Mouse (Mus musculus) forebrain, embryonic 10.5 days (tissue): ENCODE measurements around the gene Klhl8. TPM values are rescaled to one million over a fixed set of nuclear protein-coding genes. Genes with fewer than 3 reads are reported as not detected.
A peak's percentile ranks its signal among the peaks of the same experiment; 100 is the strongest.

ENCODE experiments used
- DNase-seq: peaks from one replicate; pipeline ENCODE4 v3.0.0-alpha.2; 2017; ENCODE audit warnings: low spot score; ENCODE audit errors: extremely low spot score
- H3K27ac ChIP-seq: fragments of 300-500 bp; sonication (generic); 2 replicates; pipeline ENCODE4 v1.5.1; 2016; ENCODE audit warnings: mild to moderate bottlenecking
- H3K27me3 ChIP-seq: fragments of 300-500 bp; sonication (generic); 2 replicates; pipeline ENCODE4 v1.6.1; 2016; ENCODE audit warnings: mild to moderate bottlenecking; ENCODE audit not compliant: poor library complexity, severe bottlenecking
- H3K36me3 ChIP-seq: fragments of 300-500 bp; sonication (generic); replicated peaks from 2 replicates; pipeline ENCODE4 v1.6.1; 2016; ENCODE audit warnings: mild to moderate bottlenecking, moderate library complexity
- H3K4me1 ChIP-seq: fragments of 300-500 bp; sonication (generic); 2 replicates; pipeline ENCODE4 v1.6.1; 2016
- H3K4me3 ChIP-seq: fragments of 300-500 bp; sonication (generic); 2 replicates; pipeline ENCODE4 v1.5.1; 2016; ENCODE audit warnings: mild to moderate bottlenecking, moderate library complexity
- H3K9me3 ChIP-seq: fragments of 300-500 bp; sonication (generic); 2 replicates; pipeline ENCODE4 v1.6.1; 2016; ENCODE audit warnings: mild to moderate bottlenecking, moderate library complexity
- WGBS: fragments of 180-500 bp; shearing (Covaris S2); methylation state at CpG from one replicate; pipeline ENCODE4 v1.1.7; 2016; 5-methylcytosine and 5-hydroxymethylcytosine counted together
- polyA plus RNA-seq: library from polyadenylated mRNA; unstranded; fragments of >200 nt; fragmentation: Nextera tagmentation; extraction: Ambion mirVana; gene quantifications from 2 replicates; pipeline ENCODE4 v1.2.1, GENCODE M21; 2016

The Klhl8 gene
- polyA plus RNA-seq, 1 experiment from 2014 or later = 9.9 TPM

- no peak overlapping the region for H3K27ac ChIP-seq
- H3K4me1 ChIP-seq = peaks cover 8% of the 10 kb centered on the region
- peaks cover 38% of the 10 kb centered on the region for H3K36me3 ChIP-seq
- 94% methylated on average over 1 of the region's 1 CpGs for WGBS
- no peaks in the 10 kb centered on the region for H3K27me3 ChIP-seq
- no peaks in the 10 kb centered on the region for H3K9me3 ChIP-seq
- H3K4me3 ChIP-seq = no peak overlapping the region
- DNase-seq = no peak
These were observed 80.2 kb downstream of the Klhl8 start for GRCm38 (mm10) chr5:103830886-103831285.

DNA sequence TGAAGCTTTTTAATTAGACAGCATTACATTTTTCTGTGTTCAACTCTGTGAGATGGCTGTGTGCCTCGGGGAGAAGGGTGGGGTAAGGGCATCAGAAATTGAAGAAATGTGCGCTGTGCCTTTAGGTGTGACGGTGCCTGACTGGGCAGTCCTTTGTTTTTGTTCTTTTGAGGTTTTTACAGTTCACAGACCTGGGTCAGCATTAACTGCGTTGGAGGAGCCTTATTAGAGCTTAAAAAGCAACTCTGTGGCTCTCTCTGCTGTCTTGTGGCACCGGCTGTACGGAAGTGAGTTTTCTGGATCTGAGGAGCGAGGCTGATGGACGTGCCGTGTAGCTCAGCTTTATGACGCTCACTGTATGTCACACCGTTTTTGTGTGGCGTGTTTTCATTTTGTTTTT is 81.9 kb downstream of the Klhl8 start:
- H3K9me3 ChIP-seq = no peaks in the 10 kb centered on the region
- H3K27me3 ChIP-seq = no peaks in the 10 kb centered on the region
- DNase-seq = no peak
- H3K4me1 ChIP-seq = peaks cover 4% of the 10 kb centered on the region
- H3K27ac ChIP-seq = no peak overlapping the region
- no peak overlapping the region for H3K4me3 ChIP-seq
- WGBS = 81% methylated on average over 12 of the region's 12 CpGs
- peaks cover 31% of the 10 kb centered on the region for H3K36me3 ChIP-seq

DNA sequence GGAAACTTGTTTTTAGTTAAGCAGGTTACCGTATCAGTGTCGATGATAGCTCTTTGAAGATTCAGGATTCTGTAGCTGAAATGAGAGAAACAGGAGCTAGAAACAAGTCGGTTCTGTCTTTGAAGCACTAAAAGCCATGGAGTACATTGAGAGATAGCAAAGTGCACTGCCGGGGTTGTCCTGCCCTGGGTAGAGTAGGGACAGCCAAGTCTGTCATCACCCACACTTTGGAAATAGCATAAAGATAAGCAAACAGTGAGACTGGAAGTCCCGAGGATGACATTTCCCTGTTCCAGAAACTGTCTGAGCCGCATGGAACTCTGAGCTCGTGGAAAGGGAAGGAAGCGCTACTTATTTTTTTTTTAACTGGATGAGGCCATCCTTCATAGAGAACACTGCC is 82.3 kb downstream of the Klhl8 start:
- 88% methylated on average over 8 of the region's 8 CpGs for WGBS

DNA sequence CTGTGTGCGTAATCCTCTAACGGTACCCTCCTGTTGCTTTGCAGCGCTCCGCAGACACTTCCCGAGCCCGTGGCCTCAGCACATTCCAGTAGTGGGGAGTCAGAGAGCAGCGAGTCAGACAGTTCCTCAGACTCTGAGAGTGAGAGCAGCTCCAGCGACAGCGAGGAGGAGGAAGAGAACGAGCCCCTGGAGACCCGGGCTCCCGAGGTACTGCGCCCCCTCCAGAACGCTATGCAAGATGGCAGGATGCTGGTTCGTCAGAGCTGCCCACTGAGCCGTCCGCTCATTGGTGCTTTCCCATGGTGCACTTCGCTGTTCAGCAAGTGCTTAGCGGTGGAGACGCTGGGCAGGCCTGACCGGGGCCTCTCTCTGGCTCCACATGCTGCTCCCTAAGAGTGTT is 82.8 kb downstream of the Klhl8 start:
- H3K4me1 ChIP-seq = peaks cover 4% of the 10 kb centered on the region
- peaks cover 23% of the 10 kb centered on the region for H3K36me3 ChIP-seq
- no peak for DNase-seq
- no peak overlapping the region for H3K4me3 ChIP-seq
- H3K9me3 ChIP-seq = no peaks in the 10 kb centered on the region
- H3K27me3 ChIP-seq = no peaks in the 10 kb centered on the region
- H3K27ac ChIP-seq = no peak overlapping the region
- 88% methylated on average over 21 of the region's 21 CpGs for WGBS

More for the DNA sequence above, 82.3 kb downstream of the Klhl8 start:
- Histone ChIP-seq H3K27me3 (no peaks in the 10 kb centered on the region), H3K27ac (no peak overlapping the region), H3K4me1 (peaks cover 4% of the 10 kb centered on the region), H3K36me3 (peaks cover 27% of the 10 kb centered on the region), H3K4me3 (no peak overlapping the region), H3K9me3 (no peaks in the 10 kb centered on the region)
- no peak for DNase-seq

- H3K9me3 ChIP-seq = no peaks in the 10 kb centered on the region
- no peaks in the 10 kb centered on the region for H3K4me1 ChIP-seq
- peaks cover 10% of the 10 kb centered on the region for H3K36me3 ChIP-seq
- no peak overlapping the region for H3K4me3 ChIP-seq
- DNase-seq = no peak
- H3K27ac ChIP-seq = no peak overlapping the region
- H3K27me3 ChIP-seq = no peaks in the 10 kb centered on the region
- 94% methylated on average over 5 of the region's 5 CpGs for WGBS
These were observed 88.1 kb downstream of the Klhl8 start for GRCm38 (mm10) chr5:103822949-103823348.

DNA sequence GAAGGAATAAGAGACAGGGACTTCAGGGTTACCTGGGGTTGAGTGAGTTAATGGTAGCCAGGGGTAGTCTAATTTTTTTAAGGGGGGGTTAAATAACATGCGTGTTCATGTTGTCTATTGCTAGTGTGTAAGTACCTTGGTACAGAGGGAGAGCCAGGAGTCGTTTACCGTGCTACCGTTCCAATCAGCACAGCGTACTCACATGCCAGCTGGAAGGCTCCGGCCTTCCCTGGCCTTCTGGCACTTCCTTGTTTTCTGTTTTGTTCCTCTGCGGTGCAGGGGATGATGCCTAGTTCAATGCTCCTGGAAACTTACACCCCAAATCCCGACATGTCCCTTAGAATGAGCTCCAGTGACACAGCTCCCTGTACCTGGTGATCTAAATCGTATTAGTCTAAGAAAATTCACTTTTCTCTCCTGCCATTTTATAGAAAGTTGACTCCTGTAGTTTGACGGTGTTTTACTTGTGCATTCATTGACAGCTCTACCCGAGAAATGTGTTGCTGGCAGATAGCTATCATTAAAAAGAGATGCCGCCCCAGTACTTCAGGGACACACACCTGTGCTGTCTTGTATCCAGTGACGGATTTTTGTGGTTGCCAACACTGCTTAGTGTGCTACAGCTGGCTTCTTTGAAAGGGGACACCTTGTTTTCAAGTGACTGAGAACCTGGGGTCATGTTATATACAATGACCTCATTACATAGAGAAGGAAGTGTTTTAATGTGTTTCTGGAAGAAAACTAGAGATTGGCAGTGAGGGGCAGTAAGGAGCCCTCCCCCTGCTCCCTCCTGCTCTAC is 89.4 kb downstream of the Klhl8 start:
- H3K36me3 ChIP-seq = peaks cover 10% of the 10 kb centered on the region
- WGBS = 87% methylated on average over 13 of the region's 13 CpGs
- DNase-seq = no peak
- H3K4me3 ChIP-seq = no peak overlapping the region
- H3K4me1 ChIP-seq = no peaks in the 10 kb centered on the region
- H3K9me3 ChIP-seq = no peaks in the 10 kb centered on the region
- H3K27ac ChIP-seq = no peak overlapping the region
- H3K27me3 ChIP-seq = no peaks in the 10 kb centered on the region

GRCm38 (mm10) chr5:103821062-103821461 is 90.0 kb downstream of the Klhl8 start:
- H3K27ac ChIP-seq = no peak overlapping the region
- no peaks in the 10 kb centered on the region for H3K27me3 ChIP-seq
- peaks cover 6% of the 10 kb centered on the region for H3K36me3 ChIP-seq
- H3K4me3 ChIP-seq = no peak overlapping the region
- H3K4me1 ChIP-seq = no peaks in the 10 kb centered on the region
- H3K9me3 ChIP-seq = no peaks in the 10 kb centered on the region
- DNase-seq = no peak
- WGBS = 92% methylated on average over 9 of the region's 9 CpGs

DNA sequence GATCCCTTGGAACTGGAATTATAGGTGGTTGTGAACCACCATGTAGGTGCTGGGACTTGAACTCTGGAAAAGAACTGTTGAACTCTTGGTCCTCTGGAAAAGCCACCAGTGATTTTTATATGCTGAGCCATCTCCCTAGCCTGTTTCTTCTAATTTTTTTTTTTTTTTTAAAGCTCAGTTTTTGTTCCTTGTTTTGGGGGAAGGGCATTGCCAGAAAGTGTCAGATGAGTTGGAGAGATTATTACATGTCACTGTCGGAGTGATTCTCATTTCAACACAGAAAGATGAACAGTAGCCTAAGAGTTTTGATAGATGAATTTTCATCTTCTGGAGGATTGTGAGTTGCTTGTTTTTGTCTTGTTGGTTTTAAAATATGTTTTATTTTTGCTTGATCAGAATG is 91.4 kb downstream of the Klhl8 start:
- H3K27me3 ChIP-seq = no peaks in the 10 kb centered on the region
- H3K9me3 ChIP-seq = no peaks in the 10 kb centered on the region
- H3K4me1 ChIP-seq = peaks cover under 1% of the 10 kb centered on the region; the same call in 1 of the 2 replicates
- H3K27ac ChIP-seq = no peak overlapping the region
- H3K4me3 ChIP-seq = no peak overlapping the region
- H3K36me3 ChIP-seq = peaks cover 3% of the 10 kb centered on the region
- WGBS = 94% methylated on average over 1 of the region's 1 CpGs
- DNase-seq = no peak

GRCm38 (mm10) chr5:103818602-103819001 is 92.5 kb downstream of the Klhl8 start:
- Histone ChIP-seq H3K27me3 (no peaks in the 10 kb centered on the region), H3K27ac (no peak overlapping the region), H3K4me1 (peaks cover 6% of the 10 kb centered on the region), H3K36me3 (peaks cover 3% of the 10 kb centered on the region), H3K4me3 (no peak overlapping the region), H3K9me3 (no peaks in the 10 kb centered on the region)
- WGBS = 89% methylated on average over 9 of the region's 9 CpGs
- no peak for DNase-seq

DNA sequence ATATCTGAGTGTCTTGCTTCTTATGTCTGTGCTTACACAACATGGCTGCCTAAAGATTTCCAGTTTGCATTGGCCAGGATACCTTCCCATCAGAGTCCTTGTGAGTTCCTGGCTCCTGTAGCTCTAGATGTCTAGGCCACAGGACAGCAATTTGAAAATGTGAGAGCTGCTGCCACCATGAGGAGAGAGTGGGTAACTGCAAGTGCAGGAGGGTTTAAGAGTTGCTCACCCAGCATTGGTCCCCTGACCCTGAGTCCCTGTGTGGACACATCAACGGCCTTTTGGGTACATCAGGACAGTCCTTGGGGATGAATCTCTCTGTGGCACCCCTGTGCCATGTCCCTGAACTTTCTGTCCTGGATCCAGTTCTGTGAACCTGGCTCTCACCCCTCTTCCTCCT is 93.3 kb downstream of the Klhl8 start:
- Histone ChIP-seq H3K4me1 (peaks cover 13% of the 10 kb centered on the region), H3K27me3 (no peaks in the 10 kb centered on the region), H3K27ac (no peak overlapping the region), H3K36me3 (peaks cover 6% of the 10 kb centered on the region), H3K4me3 (no peak overlapping the region), H3K9me3 (no peaks in the 10 kb centered on the region)
- 10% methylated on average over 1 of the region's 1 CpGs for whole genome bisulfite sequencing
- DNase-seq = peak; percentile 73

- peaks cover 3% of the 10 kb centered on the region; the same call in 1 of the 2 replicates for H3K36me3 ChIP-seq
- H3K9me3 ChIP-seq = no peaks in the 10 kb centered on the region
These were observed 94.3 kb downstream of the Klhl8 start for GRCm38 (mm10) chr5:103816718-103817117.

GRCm38 (mm10) chr5:103815249-103815617 is 95.8 kb downstream of the Klhl8 start:
- H3K4me1 ChIP-seq = peaks cover 15% of the 10 kb centered on the region
- WGBS = 82% methylated on average over 4 of the region's 4 CpGs
- H3K27ac ChIP-seq = no peak overlapping the region
- H3K9me3 ChIP-seq = no peaks in the 10 kb centered on the region
- H3K36me3 ChIP-seq = peaks cover 3% of the 10 kb centered on the region; the same call in 1 of the 2 replicates
- no peak for DNase-seq
- H3K27me3 ChIP-seq = no peaks in the 10 kb centered on the region
- H3K4me3 ChIP-seq = no peak overlapping the region

More at GRCm38 (mm10) chr5:103816718-103817117, 94.3 kb downstream of the Klhl8 start:
- DNase-seq = no peak
- Histone ChIP-seq H3K27me3 (no peaks in the 10 kb centered on the region), H3K27ac (no peak overlapping the region), H3K4me3 (no peak overlapping the region), H3K4me1 (peaks cover 15% of the 10 kb centered on the region)
- WGBS = 89% methylated on average over 3 of the region's 3 CpGs

DNA sequence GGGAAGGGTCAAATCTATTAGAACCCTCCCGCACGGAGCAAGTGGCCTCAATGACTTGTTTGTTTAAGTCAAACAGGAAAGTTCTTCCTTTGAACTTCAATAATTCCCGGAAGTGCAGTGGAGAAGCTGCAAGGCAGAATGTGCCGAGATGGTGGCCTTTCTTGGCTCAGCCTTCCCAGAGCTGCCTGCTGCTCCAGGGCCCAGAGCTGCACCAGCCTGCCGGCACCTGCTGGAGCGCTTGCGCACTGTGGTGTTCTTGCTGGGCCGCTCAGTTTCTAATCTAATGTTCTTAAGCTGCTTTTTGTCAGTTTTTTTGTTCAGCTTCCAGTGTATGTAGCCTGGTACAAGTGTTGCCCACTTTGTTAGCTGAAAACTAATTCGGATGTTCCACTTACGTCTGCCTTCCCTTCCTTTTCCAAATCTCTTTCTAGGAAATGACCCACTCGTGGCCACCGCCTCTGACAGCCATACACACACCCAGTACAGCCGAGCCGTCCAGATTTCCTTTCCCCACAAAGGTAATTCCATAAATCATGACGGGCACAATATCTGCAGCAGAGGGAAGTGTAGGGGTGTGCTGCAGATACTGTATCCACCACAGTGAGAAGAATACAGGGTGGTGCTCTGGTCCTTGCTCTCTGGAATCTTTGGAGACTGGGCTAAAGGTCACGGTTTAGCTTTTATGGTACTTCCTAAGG is 96.4 kb downstream of the Klhl8 start:
- H3K4me3 ChIP-seq = no peak overlapping the region
- DNase-seq = no peak
- peaks cover 3% of the 10 kb centered on the region; the same call in 1 of the 2 replicates for H3K36me3 ChIP-seq
- H3K27me3 ChIP-seq = no peaks in the 10 kb centered on the region
- H3K27ac ChIP-seq = no peak overlapping the region
- H3K9me3 ChIP-seq = no peaks in the 10 kb centered on the region
- peaks cover 15% of the 10 kb centered on the region for H3K4me1 ChIP-seq
- 76% methylated on average over 16 of the region's 16 CpGs for WGBS
